Mouse (Mus musculus) midbrain, embryonic 12.5 days (tissue): Measurements from ENCODE around the gene Soga1. TPM values are rescaled to one million over a fixed set of nuclear protein-coding genes. Genes with fewer than 3 reads are reported as not detected.
A peak's percentile ranks its signal among the peaks of the same experiment; 100 is the strongest.

ENCODE experiments used
- ATAC-seq: fragments of 200-750 bp; cut with Nextera tagmentation; 2 replicates; pipeline ENCODE4 v1.8.0; 2017; ENCODE audit warnings: low read depth, moderate TSS enrichment, moderate library complexity; ENCODE audit not compliant: low FRiP score
- H3K27ac ChIP-seq: fragments of 300-500 bp; sonication (generic); replicated peaks from 2 replicates; pipeline ENCODE4 v1.5.1; 2016; ENCODE audit warnings: mild to moderate bottlenecking
- H3K27me3 ChIP-seq: fragments of 300-500 bp; sonication (generic); 2 replicates; pipeline ENCODE4 v1.6.1; 2016; ENCODE audit warnings: mild to moderate bottlenecking
- H3K36me3 ChIP-seq: fragments of 300-500 bp; sonication (generic); 2 replicates; pipeline ENCODE4 v1.6.1; 2016
- H3K4me1 ChIP-seq: fragments of 300-500 bp; sonication (generic); 2 replicates; pipeline ENCODE4 v1.6.1; 2016
- H3K4me2 ChIP-seq: fragments of 300-500 bp; sonication (generic); replicated peaks from 2 replicates; pipeline ENCODE4 v1.6.1; 2016; ENCODE audit warnings: mild to moderate bottlenecking, moderate library complexity
- H3K4me3 ChIP-seq: fragments of 300-500 bp; sonication (generic); 2 replicates; pipeline ENCODE4 v1.5.1; 2016; ENCODE audit warnings: mild to moderate bottlenecking
- H3K9ac ChIP-seq: fragments of 300-500 bp; sonication (generic); replicated peaks from 2 replicates; pipeline ENCODE4 v1.6.1; 2016; ENCODE audit warnings: mild to moderate bottlenecking, moderate library complexity
- H3K9me3 ChIP-seq: fragments of 300-500 bp; sonication (generic); 2 replicates; pipeline ENCODE4 v1.6.1; 2016; ENCODE audit warnings: mild to moderate bottlenecking
- WGBS: fragments of 180-500 bp; shearing (Covaris S2); methylation state at CpG from one replicate; pipeline ENCODE4 v1.1.7; 2016; 5-methylcytosine and 5-hydroxymethylcytosine counted together
- polyA plus RNA-seq: library from polyadenylated mRNA; unstranded; fragments of >200 nt; fragmentation: Nextera tagmentation; extraction: Ambion mirVana; gene quantifications from 2 replicates; pipeline ENCODE4 v1.2.1, GENCODE M21; 2016

Soga1 gene
- polyA plus RNA-seq, 1 experiment from 2014 or later = 6.9 TPM

DNA sequence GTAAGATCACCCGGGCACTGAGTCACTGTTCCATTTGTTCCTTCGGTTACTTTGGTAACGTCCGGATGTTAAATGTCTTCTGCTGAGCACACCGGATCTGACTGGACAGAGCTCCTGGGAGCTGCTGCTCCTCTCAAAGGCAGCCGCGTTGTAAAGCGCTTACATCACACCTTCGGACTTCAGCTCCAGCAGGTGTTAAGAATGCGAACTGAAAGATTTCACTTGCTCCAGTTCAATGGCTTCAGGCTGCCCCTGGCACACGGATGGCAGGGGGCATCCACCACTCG is 21.2 kb upstream of the Soga1 start:
- H3K9ac ChIP-seq = no peak overlapping the region
- H3K27me3 ChIP-seq = no peaks in the 10 kb centered on the region
- H3K4me2 ChIP-seq = no peak overlapping the region
- no peaks in the 10 kb centered on the region for H3K9me3 ChIP-seq
- H3K36me3 ChIP-seq = peaks cover 39% of the 10 kb centered on the region
- WGBS = 93% methylated on average over 12 of the region's 12 CpGs
- H3K4me1 ChIP-seq = no peaks in the 10 kb centered on the region
- H3K4me3 ChIP-seq = no peak overlapping the region
- no peak overlapping the region for H3K27ac ChIP-seq
- no peak for ATAC-seq

DNA sequence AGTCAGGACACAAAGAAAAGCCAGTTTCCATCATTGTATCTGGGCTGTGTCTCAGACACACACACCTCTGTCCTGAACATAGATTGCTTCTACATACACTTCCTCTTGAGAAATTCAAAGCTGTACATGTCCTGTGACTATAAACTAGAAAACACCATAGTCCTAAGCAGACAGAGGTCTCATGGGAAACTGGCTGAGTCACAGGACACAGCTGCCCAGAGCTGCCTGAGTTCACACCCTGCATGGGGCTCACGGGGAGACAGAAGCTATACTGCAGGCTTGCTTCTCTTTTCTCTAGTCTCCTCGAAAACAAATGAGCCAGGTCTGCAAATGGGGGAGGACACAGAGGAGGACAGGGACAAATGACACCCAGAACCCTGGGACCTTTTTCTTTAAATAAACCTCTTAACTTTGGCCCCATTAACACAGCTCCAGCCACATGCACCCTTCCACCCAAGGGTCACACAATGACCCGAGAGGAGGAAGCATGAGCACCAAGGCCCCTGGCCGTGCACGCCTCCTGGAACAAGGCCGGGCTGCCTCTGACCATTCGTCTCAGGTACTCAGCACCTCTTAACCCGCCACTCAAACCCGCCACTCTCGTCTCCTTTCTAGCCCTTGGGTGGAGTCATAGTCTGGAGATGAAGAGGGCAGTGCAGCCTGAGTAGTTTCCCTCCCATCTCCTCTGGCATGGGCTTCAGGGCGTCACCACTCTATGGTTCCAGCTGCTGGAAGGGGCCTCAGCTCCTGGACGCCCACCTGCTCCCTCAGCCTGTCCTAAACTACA is 20.7 kb upstream of the Soga1 start:
- no peak overlapping the region for H3K4me3 ChIP-seq
- H3K27ac ChIP-seq = no peak overlapping the region
- no peaks in the 10 kb centered on the region for H3K9me3 ChIP-seq
- H3K4me2 ChIP-seq = no peak overlapping the region
- 90% methylated on average over 10 of the region's 12 CpGs for WGBS
- no peak overlapping the region for H3K9ac ChIP-seq
- H3K27me3 ChIP-seq = no peaks in the 10 kb centered on the region
- ATAC-seq = no peak
- peaks cover 35% of the 10 kb centered on the region for H3K36me3 ChIP-seq
- H3K4me1 ChIP-seq = no peaks in the 10 kb centered on the region

- peaks cover 5% of the 10 kb centered on the region; the same call in 1 of the 2 replicates for H3K4me1 ChIP-seq
- no peak for ATAC-seq
- peaks cover 10% of the 10 kb centered on the region for H3K36me3 ChIP-seq
- no peak overlapping the region for H3K27ac ChIP-seq
- no peak overlapping the region for H3K4me3 ChIP-seq
- H3K4me2 ChIP-seq = no peak overlapping the region
- no peak overlapping the region for H3K9ac ChIP-seq
- H3K9me3 ChIP-seq = no peaks in the 10 kb centered on the region
- H3K27me3 ChIP-seq = no peaks in the 10 kb centered on the region
- WGBS = 66% methylated on average over 9 of the region's 9 CpGs
Measured at GRCm38 (mm10) chr2:157095005-157095755, 16.1 kb upstream of the Soga1 start.

DNA sequence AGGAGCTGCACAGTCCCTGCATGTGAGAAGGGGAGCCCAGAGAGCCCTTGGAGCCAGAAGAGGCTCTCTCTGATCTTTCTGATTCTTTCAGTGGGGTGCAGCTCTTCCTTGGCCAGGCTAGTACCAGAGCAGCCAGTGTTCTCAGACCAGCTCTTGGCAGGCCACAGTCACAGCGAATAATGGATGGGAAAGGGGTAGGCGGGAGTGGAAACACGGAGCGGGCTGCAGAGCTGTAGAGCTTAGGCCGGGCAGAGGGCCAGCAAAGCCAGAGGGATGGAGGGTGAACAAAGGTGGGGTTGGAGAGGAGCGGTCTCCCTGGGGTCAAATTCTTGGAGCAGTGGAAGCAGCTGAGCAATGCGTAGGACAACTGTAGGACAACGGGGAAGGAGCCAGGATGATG is 13.0 kb upstream of the Soga1 start:
- Histone ChIP-seq H3K4me1 (peaks cover 5% of the 10 kb centered on the region; the same call in 1 of the 2 replicates), H3K36me3 (no peaks in the 10 kb centered on the region), H3K27ac (no peak overlapping the region), H3K9ac (no peak overlapping the region), H3K4me3 (no peak overlapping the region), H3K27me3 (no peaks in the 10 kb centered on the region), H3K9me3 (no peaks in the 10 kb centered on the region), H3K4me2 (no peak overlapping the region)
- no peak for ATAC-seq
- 58% methylated on average over 8 of the region's 8 CpGs for WGBS

DNA sequence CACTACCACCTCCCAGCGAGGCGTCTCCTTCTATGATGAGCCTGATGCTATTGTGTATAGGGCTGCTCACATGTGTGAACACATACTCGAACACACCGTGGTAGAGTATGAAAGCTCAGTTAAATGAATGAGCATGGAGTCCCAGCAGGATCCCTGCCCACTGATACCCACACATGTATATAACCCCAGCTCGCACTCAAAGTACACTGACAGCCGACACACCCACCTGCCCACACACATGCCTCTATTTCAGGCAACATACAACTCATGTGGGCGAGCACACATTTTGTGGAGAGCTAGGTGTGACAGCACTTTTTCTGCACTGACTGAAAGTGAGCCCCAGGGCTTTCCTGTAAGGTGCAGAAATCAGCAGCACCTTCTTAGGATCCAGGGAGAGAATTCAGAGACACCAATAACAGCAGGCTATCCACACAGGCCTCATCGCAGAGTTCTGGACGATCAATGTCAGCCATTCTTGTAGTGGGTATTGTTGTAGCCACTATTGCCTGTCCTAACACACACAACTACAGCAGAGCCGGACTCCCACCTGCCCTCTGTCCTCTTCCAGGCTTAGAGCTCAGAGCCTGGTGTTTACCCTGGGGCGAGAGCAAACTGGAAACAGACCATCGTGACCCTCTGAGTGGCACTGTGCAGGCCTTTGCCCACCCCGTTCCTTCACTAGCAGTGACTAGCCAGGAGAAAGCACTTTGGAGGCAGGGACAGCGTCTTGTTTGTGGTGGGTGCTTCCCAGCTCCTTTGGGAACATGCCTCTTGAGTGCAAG is 8.7 kb upstream of the Soga1 start:
- H3K9ac ChIP-seq = no peak overlapping the region
- H3K36me3 ChIP-seq = no peaks in the 10 kb centered on the region
- no peak overlapping the region for H3K4me3 ChIP-seq
- no peak overlapping the region for H3K4me2 ChIP-seq
- H3K4me1 ChIP-seq = peaks cover 8% of the 10 kb centered on the region; the same call in 1 of the 2 replicates
- ATAC-seq = no peak
- whole genome bisulfite sequencing = 83% methylated on average over 14 of the region's 14 CpGs
- no peaks in the 10 kb centered on the region for H3K9me3 ChIP-seq
- no peak overlapping the region for H3K27ac ChIP-seq
- H3K27me3 ChIP-seq = no peaks in the 10 kb centered on the region

- Histone ChIP-seq H3K9me3 (no peaks in the 10 kb centered on the region), H3K4me1 (peaks cover 9% of the 10 kb centered on the region), H3K36me3 (no peaks in the 10 kb centered on the region), H3K4me2 (no peak within 1 kb of the TSS), H3K9ac (no peak within 1 kb of the TSS), H3K27ac (no peak within 1 kb of the TSS), H3K4me3 (no peak within 1 kb of the TSS), H3K27me3 (no peaks in the 10 kb centered on the region)
- ATAC-seq = no peak
- 87% methylated on average over 8 of the region's 8 CpGs for WGBS
Measured at GRCm38 (mm10) chr2:157086796-157087195, 7.7 kb upstream of the Soga1 start, which contains the start of gene Tldc2. Tldc2 (plus strand) TSS chr2:157087055.

DNA sequence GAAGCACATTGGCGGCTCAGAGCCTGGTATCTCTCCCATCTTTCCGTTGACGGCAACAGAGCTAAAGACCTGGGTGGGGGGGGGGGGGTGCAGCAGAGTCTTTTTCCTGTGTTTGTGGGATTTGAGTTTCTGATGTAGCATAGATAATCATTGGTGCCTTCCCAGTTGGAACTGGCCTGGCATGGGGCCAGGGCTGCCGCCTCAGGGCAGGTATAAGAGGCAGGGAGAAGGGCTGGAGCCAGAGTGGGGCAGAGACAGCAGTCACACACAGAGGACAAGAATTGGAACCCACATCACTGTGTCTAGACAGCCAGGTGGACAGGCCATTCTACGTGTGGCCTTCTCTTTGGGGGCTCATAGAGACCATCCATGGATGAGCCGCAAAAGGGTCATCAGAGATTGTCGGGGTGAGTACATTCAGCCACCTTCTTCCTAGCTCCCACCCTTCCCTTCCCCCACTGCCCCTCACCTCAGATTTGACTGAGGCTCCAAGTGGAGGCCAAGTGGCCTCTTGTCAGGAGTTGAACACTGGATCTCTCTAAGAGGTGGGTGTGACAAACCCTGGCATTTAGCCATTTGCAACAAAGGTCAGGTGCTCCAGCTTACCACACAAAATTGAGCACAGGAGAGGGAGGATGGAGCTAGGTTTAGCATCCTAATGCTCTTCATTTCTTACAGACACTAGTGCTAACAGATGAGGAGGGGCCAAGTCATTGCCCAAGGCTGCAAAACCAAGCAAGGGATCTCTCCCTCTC is 6.0 kb upstream of the Soga1 start:
- H3K9ac ChIP-seq = no peak overlapping the region
- H3K27ac ChIP-seq = no peak overlapping the region
- no peaks in the 10 kb centered on the region for H3K36me3 ChIP-seq
- H3K27me3 ChIP-seq = no peaks in the 10 kb centered on the region
- peaks cover 10% of the 10 kb centered on the region for H3K4me1 ChIP-seq
- no peaks in the 10 kb centered on the region for H3K9me3 ChIP-seq
- no peak for ATAC-seq
- no peak overlapping the region for H3K4me3 ChIP-seq
- no peak overlapping the region for H3K4me2 ChIP-seq
- 86% methylated on average over 7 of the region's 7 CpGs for WGBS

DNA sequence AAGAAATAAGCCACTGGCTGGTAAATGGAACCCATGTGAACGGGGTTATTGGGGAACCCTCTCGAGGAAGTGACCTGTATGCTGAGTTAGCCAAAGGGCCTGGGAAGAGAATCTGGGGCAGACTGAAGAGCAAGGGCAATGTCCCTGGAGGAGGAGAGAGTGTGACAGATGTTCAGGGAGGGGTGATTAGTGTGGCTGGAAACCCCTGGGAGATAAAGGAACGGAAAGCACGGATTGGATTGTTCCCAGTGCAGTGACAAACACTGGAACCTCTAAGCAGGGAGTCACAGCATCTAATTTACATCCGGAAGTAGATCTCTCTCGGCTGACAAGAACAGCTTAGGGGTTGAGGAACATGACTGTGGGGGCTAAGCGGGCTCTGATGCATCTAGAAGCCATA is 2.9 kb upstream of the Soga1 start:
- 0 out of 2 replicates have a peak overlapping the region, but pooled peaks have one; percentile 4 for H3K9ac ChIP-seq
- H3K27ac ChIP-seq = no peak overlapping the region
- H3K9me3 ChIP-seq = no peaks in the 10 kb centered on the region
- H3K4me1 ChIP-seq = peaks cover 23% of the 10 kb centered on the region
- 25% methylated on average over 7 of the region's 7 CpGs for WGBS
- H3K36me3 ChIP-seq = no peaks in the 10 kb centered on the region
- H3K4me3 ChIP-seq = no peak overlapping the region
- ATAC-seq = no peak
- no peaks in the 10 kb centered on the region for H3K27me3 ChIP-seq
- no peak overlapping the region for H3K4me2 ChIP-seq

- no peak for ATAC-seq
- peaks cover 29% of the 10 kb centered on the region for H3K4me1 ChIP-seq
- no peak overlapping the region for H3K27ac ChIP-seq
- no peaks in the 10 kb centered on the region; the same call in 1 of the 2 replicates for H3K36me3 ChIP-seq
- no peaks in the 10 kb centered on the region for H3K9me3 ChIP-seq
- no peak overlapping the region for H3K4me2 ChIP-seq
- WGBS = 96% methylated on average over 8 of the region's 8 CpGs
- no peak overlapping the region for H3K9ac ChIP-seq
- H3K27me3 ChIP-seq = no peaks in the 10 kb centered on the region
- H3K4me3 ChIP-seq = no peak overlapping the region
Measured at GRCm38 (mm10) chr2:157081331-157081730, 2.3 kb upstream of the Soga1 start.

DNA sequence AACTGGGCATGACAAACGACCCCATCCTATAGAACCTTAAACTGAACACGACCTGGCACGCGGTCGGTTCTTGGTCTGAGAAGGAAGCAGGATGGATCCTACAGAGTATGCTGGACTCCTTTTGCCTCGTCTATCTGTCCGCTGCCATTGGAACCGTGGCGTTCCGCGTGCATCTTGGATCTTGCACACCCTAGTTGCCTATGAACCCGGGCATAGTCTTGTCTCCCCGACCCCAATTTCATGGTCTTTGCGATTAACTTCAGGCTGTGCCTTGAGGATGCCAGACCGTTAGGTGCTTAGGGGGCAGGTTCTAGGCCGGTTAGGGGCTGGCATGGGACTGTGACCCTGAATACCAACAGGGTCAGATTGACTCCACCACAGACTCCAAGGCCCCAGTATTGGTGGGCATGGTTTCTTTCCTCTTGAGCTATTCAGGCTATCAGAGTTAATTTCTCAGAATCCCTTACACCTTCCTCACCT is 687 bp upstream of the Soga1 start:
- no peaks in the 10 kb centered on the region; the same call in 1 of the 2 replicates for H3K36me3 ChIP-seq
- H3K27me3 ChIP-seq = no peaks in the 10 kb centered on the region
- 6% methylated on average over 16 of the region's 16 CpGs for WGBS
- no peaks in the 10 kb centered on the region for H3K9me3 ChIP-seq
- peak overlapping the region; percentile 99 for H3K9ac ChIP-seq
- peak overlapping the region; percentile 73 for H3K4me3 ChIP-seq
- peaks cover 43% of the 10 kb centered on the region for H3K4me1 ChIP-seq
- H3K4me2 ChIP-seq = peak overlapping the region; percentile 99
- 0 out of 2 replicates have a peak, but pooled peaks have one; percentile 1 for ATAC-seq
- peak overlapping the region; percentile 97 for H3K27ac ChIP-seq

DNA sequence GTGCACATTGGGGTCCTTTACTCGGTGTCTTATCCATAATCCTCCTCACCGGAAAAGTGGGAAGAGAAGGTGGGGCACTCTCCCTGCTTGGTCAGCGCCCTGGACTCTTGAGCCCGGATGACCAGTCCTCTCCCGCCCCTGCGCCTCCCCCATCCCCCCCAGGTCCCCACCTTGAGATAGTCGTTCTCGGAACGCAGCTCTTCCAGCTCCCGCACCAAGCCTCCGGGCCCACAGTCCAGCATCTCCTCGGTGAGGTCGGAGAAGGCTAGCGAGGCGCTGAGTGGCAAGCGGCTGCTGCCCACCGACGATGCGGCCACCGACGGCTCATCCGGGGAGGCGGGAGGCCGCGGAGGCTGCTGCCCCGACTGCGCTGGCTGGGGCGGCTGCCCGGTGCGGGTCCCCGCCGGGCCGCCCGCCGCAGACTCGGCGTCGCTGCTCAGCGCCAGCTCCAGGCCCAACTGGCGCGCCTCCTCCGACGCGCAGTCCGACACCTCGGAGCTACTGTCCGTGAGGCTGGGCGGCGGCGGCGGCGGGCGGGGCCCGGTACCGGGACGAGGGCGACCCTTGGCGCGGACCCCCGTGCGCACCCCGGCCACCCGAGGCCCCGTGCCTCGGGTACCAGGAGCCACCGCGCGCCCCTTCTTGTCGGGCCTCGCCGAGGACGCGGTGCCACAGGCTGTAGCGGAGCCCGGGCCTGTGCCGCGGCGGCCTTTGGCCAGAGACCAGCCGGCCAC is 828 bp downstream of the Soga1 start:
- Histone ChIP-seq H3K27me3 (no peaks in the 10 kb centered on the region), H3K36me3 (peaks cover 5% of the 10 kb centered on the region), H3K4me2 (peak overlapping the region; percentile 99), H3K9me3 (no peaks in the 10 kb centered on the region), H3K27ac (peak overlapping the region; percentile 97), H3K4me1 (peaks cover 58% of the 10 kb centered on the region), H3K4me3 (peak overlapping the region; percentile 73), H3K9ac (peak overlapping the region; percentile 99)
- WGBS = under 1% methylated on average over 75 of the region's 79 CpGs
- peak; percentile 16; the same call in 1 of the 2 replicates for ATAC-seq
